Mouse (Mus musculus) intestine, postnatal 0 days (tissue): Measurements from ENCODE around the gene Aifm3. TPM values are rescaled to one million over a fixed set of nuclear protein-coding genes. Genes with fewer than 3 reads are reported as not detected.

Source experiments
- ATAC-seq: fragments of 200-750 bp; cut with Nextera tagmentation; 2 replicates; pipeline ENCODE4 v1.8.0; 2017; ENCODE audit warnings: mild to moderate bottlenecking, moderate TSS enrichment, moderate library complexity
- H3K27ac ChIP-seq: fragments of 300-500 bp; sonication (generic); 2 replicates; pipeline ENCODE4 v1.5.1; 2014; ENCODE audit warnings: mild to moderate bottlenecking, low read depth, low read length, moderate library complexity
- H3K27me3 ChIP-seq: fragments of 300-500 bp; sonication (generic); replicated peaks from 2 replicates; pipeline ENCODE4 v1.6.1; 2014; ENCODE audit warnings: low read length, mixed read lengths; ENCODE audit not compliant: control insufficient read depth, insufficient read depth
- H3K36me3 ChIP-seq: fragments of 300-500 bp; sonication (generic); 2 replicates; pipeline ENCODE4 v1.6.1; 2014; ENCODE audit warnings: mild to moderate bottlenecking, moderate library complexity; ENCODE audit not compliant: control insufficient read depth, insufficient read depth
- H3K4me1 ChIP-seq: fragments of 300-500 bp; sonication (generic); replicated peaks from 2 replicates; pipeline ENCODE4 v1.6.1; 2014; ENCODE audit warnings: antibody characterized with exemption, low read length, mixed read lengths; ENCODE audit not compliant: control insufficient read depth, insufficient read depth
- H3K4me2 ChIP-seq: fragments of 300-500 bp; sonication (generic); replicated peaks from 2 replicates; pipeline ENCODE4 v1.6.1; 2014; ENCODE audit warnings: low read depth, mild to moderate bottlenecking, moderate library complexity
- H3K4me3 ChIP-seq: fragments of 300-500 bp; sonication (generic); 2 replicates; pipeline ENCODE4 v1.5.1; 2014; ENCODE audit warnings: low read depth, low read length
- H3K9ac ChIP-seq: fragments of 300-500 bp; sonication (generic); 2 replicates; pipeline ENCODE4 v1.6.1; 2014; ENCODE audit warnings: mild to moderate bottlenecking, low read depth, low read length
- H3K9me3 ChIP-seq: fragments of 300-500 bp; sonication (generic); 2 replicates; pipeline ENCODE4 v1.6.1; 2016; ENCODE audit warnings: mixed run types; ENCODE audit not compliant: control insufficient read depth
- CTCF ChIP-seq: sonication (generic); IDR thresholded peaks from 2 replicates; pipeline ENCODE4 v1.5.1; 2016; ENCODE audit warnings: low read depth, mild to moderate bottlenecking, control low read depth, antibody characterized with exemption, moderate library complexity
- WGBS: fragments of 180-500 bp; shearing (Covaris S2); extraction: QIAGEN DNeasy Blood & Tissue Kit; methylation state at CpG from one replicate; pipeline ENCODE4 v1.1.7; 2014; 5-methylcytosine and 5-hydroxymethylcytosine counted together
- polyA plus RNA-seq: library from polyadenylated mRNA; unstranded; fragments of >200 nt; fragmentation: Nextera tagmentation; extraction: Ambion mirVana; gene quantifications from 2 replicates; pipeline ENCODE4 v1.2.1, GENCODE M21; 2015

The Aifm3 gene
- polyA plus RNA-seq, 1 experiment from 2014 or later: 7.2 TPM

DNA sequence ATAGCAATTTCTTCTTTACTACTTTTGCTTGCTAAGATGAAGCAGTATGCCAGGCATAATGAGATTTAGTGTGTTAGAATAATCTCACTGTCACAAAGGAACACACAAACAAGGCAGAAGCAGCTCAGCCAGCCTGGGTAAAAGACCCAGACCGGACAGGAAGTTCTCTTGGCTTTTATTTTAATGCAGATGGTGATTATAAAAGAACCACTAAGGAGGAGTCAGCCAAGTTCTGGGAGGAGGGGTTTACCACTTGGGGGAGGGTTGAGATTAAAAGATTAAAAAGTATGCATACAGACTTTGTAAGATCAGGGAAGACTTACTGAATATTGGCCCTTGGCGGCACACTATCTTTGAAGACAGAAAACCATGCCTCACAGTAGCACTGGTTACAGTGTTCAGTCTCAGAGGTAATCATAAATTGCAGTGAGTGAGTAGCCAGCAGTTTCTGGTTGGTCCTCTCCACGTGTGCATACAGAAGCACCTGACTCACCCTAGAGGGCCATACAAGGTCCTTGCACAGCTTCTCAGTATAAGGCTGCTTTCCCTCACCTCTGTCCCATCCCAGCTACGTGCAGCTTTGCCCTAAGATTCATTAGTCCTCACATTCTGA lies 11.0 kb upstream of the Aifm3 start:
- ATAC-seq: no peak
- TF ChIP-seq CTCF: no peak
- 67% methylated on average over 4 of the region's 4 CpGs for WGBS

DNA sequence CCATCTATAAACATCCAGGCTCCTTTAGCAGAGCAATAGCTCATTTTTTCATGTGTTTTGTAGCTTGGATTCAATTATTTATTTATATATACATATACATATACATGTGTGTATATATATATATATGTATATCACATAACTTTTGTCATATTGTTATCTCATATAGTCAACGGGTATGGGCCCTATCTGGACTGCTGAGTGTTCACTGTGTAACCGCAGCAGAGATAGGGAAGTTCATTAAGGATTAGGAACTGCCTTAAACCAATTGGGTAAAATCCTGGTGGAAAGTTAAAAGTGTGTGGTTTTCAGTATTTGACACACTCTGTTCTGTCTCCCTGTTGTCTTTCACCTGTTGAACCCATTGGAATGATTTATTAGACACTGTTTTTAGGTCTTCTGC lies 7.9 kb upstream of the Aifm3 start:
- TF ChIP-seq CTCF: no peak
- peaks cover 3% of the 10 kb centered on the region; the same call in 1 of the 2 replicates for H3K4me1 ChIP-seq

More for the DNA sequence above, 11.0 kb upstream of the Aifm3 start:
- H3K9me3 ChIP-seq: no peaks in the 10 kb centered on the region
- H3K4me3 ChIP-seq: no peak overlapping the region
- H3K27ac ChIP-seq: no peak overlapping the region
- no peaks in the 10 kb centered on the region for H3K27me3 ChIP-seq
- no peaks in the 10 kb centered on the region for H3K4me1 ChIP-seq
- peaks cover 10% of the 10 kb centered on the region for H3K36me3 ChIP-seq
- no peak overlapping the region for H3K4me2 ChIP-seq
- no peak overlapping the region for H3K9ac ChIP-seq

DNA sequence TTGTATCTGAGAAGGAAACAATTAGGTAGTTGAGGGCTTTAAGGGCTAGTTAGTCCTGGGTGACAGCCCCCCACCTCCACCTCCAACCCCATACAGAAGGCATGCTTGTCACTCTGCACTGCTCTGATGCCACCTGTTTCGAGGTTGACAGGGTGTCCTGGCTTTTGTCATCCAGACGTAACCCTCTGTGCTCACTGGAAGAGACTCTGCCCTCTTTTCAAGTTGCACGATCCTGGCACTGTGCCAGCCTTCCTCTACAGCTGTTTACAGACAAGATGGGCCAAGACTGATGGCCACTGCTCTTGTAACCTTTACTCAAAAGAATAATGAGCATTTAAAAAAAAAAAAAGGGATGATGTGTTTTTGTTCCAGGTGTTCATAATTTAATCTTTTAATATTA lies 2.9 kb upstream of the Aifm3 start:
- H3K4me3 ChIP-seq: no peak overlapping the region
- no peak overlapping the region for H3K27ac ChIP-seq
- H3K4me2 ChIP-seq: no peak overlapping the region
- ATAC-seq: no peak
- H3K9ac ChIP-seq: no peak overlapping the region
- peaks cover 4% of the 10 kb centered on the region; the same call in 1 of the 2 replicates for H3K4me1 ChIP-seq
- 0 out of 2 replicates have a peak, but pooled peaks cover 5% of the 10 kb centered on the region for H3K27me3 ChIP-seq
- TF ChIP-seq CTCF: no peak
- no peaks in the 10 kb centered on the region for H3K9me3 ChIP-seq
- H3K36me3 ChIP-seq: peaks cover 43% of the 10 kb centered on the region
- 9% methylated on average over 3 of the region's 3 CpGs for WGBS

More for the DNA sequence above, 7.9 kb upstream of the Aifm3 start:
- Histone ChIP-seq H3K4me3 (no peak overlapping the region), H3K36me3 (peaks cover 29% of the 10 kb centered on the region), H3K9ac (no peak overlapping the region), H3K4me2 (no peak overlapping the region), H3K27me3 (no peaks in the 10 kb centered on the region), H3K27ac (no peak overlapping the region), H3K9me3 (no peaks in the 10 kb centered on the region)
- no peak for ATAC-seq
- whole genome bisulfite sequencing: 61% methylated on average over 2 of the region's 2 CpGs

DNA sequence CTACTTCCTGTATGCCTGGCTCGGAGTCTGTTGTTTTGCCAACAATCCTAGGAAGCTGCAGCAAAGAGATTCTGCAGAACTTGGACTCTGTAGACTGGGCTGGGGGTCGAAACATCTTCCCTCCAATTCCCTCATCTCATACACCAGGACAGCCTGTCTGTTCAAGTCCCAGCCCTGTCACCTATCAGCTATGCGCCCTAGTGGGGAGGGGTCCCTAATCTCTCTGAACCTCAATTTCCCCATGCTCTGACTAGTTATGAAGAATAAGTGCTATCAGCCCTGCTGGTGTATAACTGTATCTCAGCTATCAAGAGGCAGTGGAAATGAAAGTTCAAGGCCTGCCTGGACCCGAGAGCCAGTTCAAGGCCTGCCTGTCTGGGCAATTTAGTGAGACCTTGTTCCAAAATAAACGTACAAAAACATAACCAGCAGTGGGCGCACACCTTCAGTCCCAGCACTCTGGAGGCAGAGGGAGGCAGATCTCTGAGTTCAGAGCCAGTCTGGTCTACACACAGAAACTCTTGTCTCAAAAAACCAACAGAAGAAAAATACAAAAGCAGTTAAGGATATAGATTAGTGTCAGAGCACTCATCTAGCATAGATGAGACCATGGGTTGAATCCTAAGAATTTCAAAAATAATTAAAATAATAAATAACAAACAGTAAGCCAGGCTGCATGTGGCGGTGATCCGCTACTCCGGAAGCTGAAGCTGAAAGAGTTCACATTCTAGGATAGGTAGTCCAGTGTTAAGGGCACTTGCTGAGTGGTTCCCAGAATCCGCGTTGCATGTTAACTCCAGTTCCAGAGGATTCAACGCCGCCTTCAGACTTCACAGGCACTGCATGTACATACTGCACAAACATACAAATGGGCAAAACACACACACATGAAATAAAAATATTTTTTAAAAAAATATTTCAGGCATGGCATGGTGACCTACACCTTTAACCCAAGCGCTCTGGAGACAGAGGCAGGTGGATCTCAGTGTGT lies 638 bp upstream of the Aifm3 start:
- peak; percentile 61 for TF ChIP-seq CTCF
- no peaks in the 10 kb centered on the region for H3K9me3 ChIP-seq
- H3K27ac ChIP-seq: no peak overlapping the region
- peaks cover 4% of the 10 kb centered on the region; the same call in 1 of the 2 replicates for H3K4me1 ChIP-seq
- peak overlapping the region; percentile 50 for H3K4me3 ChIP-seq
- H3K4me2 ChIP-seq: peak overlapping the region; percentile 95
- H3K27me3 ChIP-seq: 0 out of 2 replicates have a peak, but pooled peaks cover 5% of the 10 kb centered on the region
- 44% methylated on average over 14 of the region's 14 CpGs for WGBS
- no peak overlapping the region; the same call in 1 of the 2 replicates for H3K9ac ChIP-seq
- H3K36me3 ChIP-seq: peaks cover 29% of the 10 kb centered on the region
- ATAC-seq: no peak

DNA sequence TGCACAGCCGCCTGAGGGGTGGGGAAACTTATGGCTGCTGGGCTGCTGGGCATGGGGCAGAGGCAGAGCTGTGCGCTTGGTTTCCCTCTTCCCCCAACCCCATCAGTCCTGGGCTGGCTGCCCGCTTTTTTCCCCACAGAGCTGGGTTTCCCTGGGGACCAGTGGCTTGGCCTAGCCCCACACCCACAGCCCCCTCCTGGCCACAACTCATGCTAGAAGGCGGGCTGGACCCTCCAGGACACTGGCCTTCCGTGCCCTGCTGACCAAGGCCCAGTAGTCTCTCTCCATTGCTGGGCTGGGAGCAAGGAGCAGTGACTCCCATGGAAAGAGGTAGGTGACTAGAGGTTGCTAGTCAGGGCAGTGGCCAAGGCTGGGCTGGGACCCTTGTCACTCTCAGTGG lies 1.7 kb downstream of the Aifm3 start:
- Histone ChIP-seq H3K27me3 (0 out of 2 replicates have a peak, but pooled peaks cover 5% of the 10 kb centered on the region), H3K27ac (no peak overlapping the region), H3K4me2 (no peak overlapping the region), H3K9me3 (no peaks in the 10 kb centered on the region), H3K36me3 (peaks cover 13% of the 10 kb centered on the region), H3K4me1 (peaks cover 4% of the 10 kb centered on the region; the same call in 1 of the 2 replicates), H3K4me3 (no peak overlapping the region), H3K9ac (no peak overlapping the region)
- WGBS: 91% methylated on average over 5 of the region's 5 CpGs
- TF ChIP-seq CTCF: no peak
- ATAC-seq: no peak
